Mouse (Mus musculus): ENCODE data around the gene Prl3c1. TPM values are rescaled to one million over a fixed set of nuclear protein-coding genes. Genes with fewer than 3 reads are reported as not detected.
"Not testable (repeated sequence)": the region's sequence is repeated elsewhere in the genome, so short reads cannot be mapped to it uniquely, and the experiment has no call there.

Prl3c1 gene
- polyA plus RNA-seq (2016; fragmentation: Nextera tagmentation; extraction: Ambion mirVana): not detected in 2 replicates

- Histone ChIP-seq H3K27me3 (replicated peaks) (no peaks in the 10 kb centered on the region), H3K4me2 (replicated peaks) (no peak within 1 kb of the TSS), H3K4me1 (no peaks in the 10 kb centered on the region), H3K9ac (no peak within 1 kb of the TSS), H3K9me3 (no peaks in the 10 kb centered on the region), H3K27ac (no peak within 1 kb of the TSS), H3K4me3 (no peak within 1 kb of the TSS), H3K36me3 (no peaks in the 10 kb centered on the region)
- 96% methylated on average over 1 of the region's 1 CpGs for WGBS
- no peak for ATAC-seq (ENCODE audit: low FRiP score, low read depth)
Measured at GRCm38 (mm10) chr13:27196359-27196758, at the start of gene Prl3c1. TSS of gene Prl3c1 (plus strand) at chr13:27196659.

- WGBS: 56% methylated on average over 1 of the region's 1 CpGs
- H3K4me1 ChIP-seq: no peaks in the 10 kb centered on the region
Measured at GRCm38 (mm10) chr13:27148264-27148663, 48.2 kb upstream of the Prl3c1 start.

GRCm38 (mm10) chr13:27156490-27156889 lies 40.0 kb upstream of the Prl3c1 start, which contains the start of gene Prl3d3:
TSS of gene Prl3d3 (plus strand) at chr13:27156790.
- not testable (repeated sequence) for H3K4me3 ChIP-seq; H3K36me3 ChIP-seq; H3K9ac ChIP-seq; H3K27ac ChIP-seq; ATAC-seq (ENCODE audit: low FRiP score, low read depth); H3K27me3 ChIP-seq (replicated peaks); H3K4me2 ChIP-seq (replicated peaks); H3K4me1 ChIP-seq; H3K9me3 ChIP-seq
- 88% methylated on average over 3 of the region's 3 CpGs for WGBS

More at GRCm38 (mm10) chr13:27148264-27148663, 48.2 kb upstream of the Prl3c1 start:
- Histone ChIP-seq H3K4me2 (replicated peaks) (no peak overlapping the region), H3K36me3 (no peaks in the 10 kb centered on the region), H3K27ac (no peak overlapping the region), H3K4me3 (no peak overlapping the region), H3K27me3 (replicated peaks) (no peaks in the 10 kb centered on the region), H3K9me3 (no peaks in the 10 kb centered on the region), H3K9ac (no peak overlapping the region)
- no peak for ATAC-seq (ENCODE audit: low FRiP score, low read depth)

GRCm38 (mm10) chr13:27241547-27241946 lies 45.1 kb downstream of the Prl3c1 start, which contains the start of gene Prl3b1:
TSS of gene Prl3b1 (plus strand) at chr13:27241847.
- no peak within 1 kb of the TSS for H3K9ac ChIP-seq
- no peaks in the 10 kb centered on the region for H3K36me3 ChIP-seq
- no peaks in the 10 kb centered on the region for H3K27me3 ChIP-seq (replicated peaks)
- no peaks in the 10 kb centered on the region for H3K9me3 ChIP-seq
- no peak within 1 kb of the TSS for H3K4me2 ChIP-seq (replicated peaks)
- H3K4me1 ChIP-seq: no peaks in the 10 kb centered on the region
- 96% methylated on average over 1 of the region's 1 CpGs for WGBS
- no peak within 1 kb of the TSS for H3K27ac ChIP-seq
- no peak within 1 kb of the TSS for H3K4me3 ChIP-seq
- no peak for ATAC-seq (ENCODE audit: low FRiP score, low read depth)

Other genes starting within 250 kb of the Prl3c1 start
- gene Prl, start 139.1 kb upstream of the Prl3c1 start, polyA plus RNA-seq (2016; fragmentation: Nextera tagmentation; extraction: Ambion mirVana): not detected in 2 replicates
- gene Prl3d1, start 102.5 kb upstream of the Prl3c1 start, polyA plus RNA-seq (2016; fragmentation: Nextera tagmentation; extraction: Ambion mirVana): not detected in 2 replicates
- gene Prl3d2, start 75.0 kb upstream of the Prl3c1 start, polyA plus RNA-seq (2016; fragmentation: Nextera tagmentation; extraction: Ambion mirVana): not detected in 2 replicates
- not detected in 2 replicates for gene Prl3d3, start 39.9 kb upstream of the Prl3c1 start, polyA plus RNA-seq (2016; fragmentation: Nextera tagmentation; extraction: Ambion mirVana)
- gene Prl3b1, start 45.2 kb downstream of the Prl3c1 start, polyA plus RNA-seq (2016; fragmentation: Nextera tagmentation; extraction: Ambion mirVana): not detected in 2 replicates
- not detected in 2 replicates for gene Prl3a1, start 62.8 kb downstream of the Prl3c1 start, polyA plus RNA-seq (2016; fragmentation: Nextera tagmentation; extraction: Ambion mirVana)
- gene Prl6a1, start 116.0 kb downstream of the Prl3c1 start, polyA plus RNA-seq (2016; fragmentation: Nextera tagmentation; extraction: Ambion mirVana): not detected in 2 replicates
- not detected in 2 replicates for gene Prl8a2, start 149.0 kb downstream of the Prl3c1 start, polyA plus RNA-seq (2016; fragmentation: Nextera tagmentation; extraction: Ambion mirVana)
- gene Prl2b1, start 194.2 kb downstream of the Prl3c1 start, polyA plus RNA-seq (2016; fragmentation: Nextera tagmentation; extraction: Ambion mirVana): not detected in 2 replicates
- gene Prl8a6, start 242.0 kb downstream of the Prl3c1 start, polyA plus RNA-seq (2016; fragmentation: Nextera tagmentation; extraction: Ambion mirVana): not detected in 2 replicates